Mouse (Mus musculus): ENCODE measurements at regions not wholly inside any gene's neighbourhood (a gene's known extent, or its start where the extent isn't known, plus 50 kb on each side); places are given as distances from the start of the nearest gene placed in this dataset.

GRCm38 (mm10) chr10:42092500-42092899 lies 74.3 kb upstream of the Armc2 start:
- peak; percentile 11; the same call in 1 of the 2 replicates for ATAC-seq (replicated peaks; ENCODE audit: insufficient number of reproducible peaks, insufficient read depth, low FRiP score, low read depth)
- WGBS: 52% methylated on average over 6 of the region's 6 CpGs
- Histone ChIP-seq H3K27me3 (no peaks in the 10 kb centered on the region), H3K27ac (peak overlapping the region; percentile 63), H3K9ac (no peak overlapping the region), H3K4me1 (replicated peaks) (peaks cover 45% of the 10 kb centered on the region), H3K9me3 (replicated peaks) (no peaks in the 10 kb centered on the region), H3K4me3 (no peak overlapping the region), H3K36me3 (no peaks in the 10 kb centered on the region), H3K4me2 (no peak overlapping the region)

- H3K27ac ChIP-seq: peak overlapping the region; percentile 63
Measured at GRCm38 (mm10) chr10:42091546-42092168, 73.4 kb upstream of the Armc2 start.

GRCm38 (mm10) chr10:42090806-42091205 lies 72.6 kb upstream of the Armc2 start:
- H3K36me3 ChIP-seq: no peaks in the 10 kb centered on the region
- H3K4me2 ChIP-seq: no peak overlapping the region
- ATAC-seq (replicated peaks; ENCODE audit: insufficient number of reproducible peaks, insufficient read depth, low FRiP score, low read depth): no peak
- H3K9me3 ChIP-seq (replicated peaks): no peaks in the 10 kb centered on the region
- H3K27me3 ChIP-seq: no peaks in the 10 kb centered on the region
- 91% methylated on average over 7 of the region's 7 CpGs for WGBS
- H3K4me3 ChIP-seq: no peak overlapping the region
- H3K27ac ChIP-seq: peak overlapping the region; percentile 63; the same call in 1 of the 2 replicates
- no peak overlapping the region for H3K9ac ChIP-seq
- H3K4me1 ChIP-seq (replicated peaks): peaks cover 45% of the 10 kb centered on the region

More at GRCm38 (mm10) chr10:42091546-42092168, 73.4 kb upstream of the Armc2 start:
- Histone ChIP-seq H3K4me2 (no peak overlapping the region), H3K36me3 (no peaks in the 10 kb centered on the region), H3K27me3 (no peaks in the 10 kb centered on the region), H3K9me3 (replicated peaks) (no peaks in the 10 kb centered on the region), H3K4me3 (no peak overlapping the region), H3K4me1 (replicated peaks) (peaks cover 45% of the 10 kb centered on the region), H3K9ac (no peak overlapping the region)
- peak; percentile 66 for ATAC-seq (replicated peaks; ENCODE audit: insufficient number of reproducible peaks, insufficient read depth, low FRiP score, low read depth)
- WGBS: 50% methylated on average over 11 of the region's 11 CpGs

- Histone ChIP-seq H3K27me3 (no peaks in the 10 kb centered on the region), H3K4me1 (replicated peaks) (peaks cover 45% of the 10 kb centered on the region), H3K27ac (peak overlapping the region; percentile 17; the same call in 1 of the 2 replicates), H3K9me3 (replicated peaks) (no peaks in the 10 kb centered on the region), H3K36me3 (no peaks in the 10 kb centered on the region), H3K9ac (no peak overlapping the region), H3K4me3 (no peak overlapping the region), H3K4me2 (no peak overlapping the region)
- WGBS: 68% methylated on average over 3 of the region's 3 CpGs
- no peak for ATAC-seq (replicated peaks; ENCODE audit: insufficient number of reproducible peaks, insufficient read depth, low FRiP score, low read depth)
Measured at GRCm38 (mm10) chr10:42090147-42090546, 71.9 kb upstream of the Armc2 start.

- ATAC-seq (replicated peaks; ENCODE audit: insufficient number of reproducible peaks, insufficient read depth, low FRiP score, low read depth): no peak
Measured at GRCm38 (mm10) chr10:42089686-42090085, 71.4 kb upstream of the Armc2 start.

GRCm38 (mm10) chr10:42089235-42089625 lies 71.0 kb upstream of the Armc2 start:
- H3K36me3 ChIP-seq: no peaks in the 10 kb centered on the region
- no peak overlapping the region for H3K4me2 ChIP-seq
- ATAC-seq (replicated peaks; ENCODE audit: insufficient number of reproducible peaks, insufficient read depth, low FRiP score, low read depth): no peak
- H3K9ac ChIP-seq: no peak overlapping the region
- peak overlapping the region; percentile 17; the same call in 1 of the 2 replicates for H3K27ac ChIP-seq
- WGBS: 15% methylated on average over 3 of the region's 3 CpGs
- no peaks in the 10 kb centered on the region for H3K9me3 ChIP-seq (replicated peaks)
- H3K4me1 ChIP-seq (replicated peaks): peaks cover 45% of the 10 kb centered on the region
- H3K27me3 ChIP-seq: no peaks in the 10 kb centered on the region
- H3K4me3 ChIP-seq: no peak overlapping the region

More at GRCm38 (mm10) chr10:42089686-42090085, 71.4 kb upstream of the Armc2 start:
- H3K4me1 ChIP-seq (replicated peaks): peaks cover 45% of the 10 kb centered on the region
- no peaks in the 10 kb centered on the region for H3K27me3 ChIP-seq
- H3K27ac ChIP-seq: peak overlapping the region; percentile 17; the same call in 1 of the 2 replicates
- H3K4me3 ChIP-seq: no peak overlapping the region
- H3K4me2 ChIP-seq: no peak overlapping the region
- no peaks in the 10 kb centered on the region for H3K9me3 ChIP-seq (replicated peaks)
- H3K36me3 ChIP-seq: no peaks in the 10 kb centered on the region
- 55% methylated on average over 5 of the region's 5 CpGs for WGBS
- no peak overlapping the region for H3K9ac ChIP-seq

GRCm38 (mm10) chr10:42088570-42089234 lies 70.5 kb upstream of the Armc2 start:
- H3K4me3 ChIP-seq: no peak overlapping the region
- H3K9ac ChIP-seq: no peak overlapping the region
- H3K4me1 ChIP-seq (replicated peaks): peaks cover 45% of the 10 kb centered on the region
- 58% methylated on average over 14 of the region's 14 CpGs for WGBS
- no peaks in the 10 kb centered on the region for H3K36me3 ChIP-seq
- no peaks in the 10 kb centered on the region for H3K27me3 ChIP-seq
- H3K9me3 ChIP-seq (replicated peaks): no peaks in the 10 kb centered on the region
- H3K27ac ChIP-seq: peak overlapping the region; percentile 17; the same call in 1 of the 2 replicates
- H3K4me2 ChIP-seq: no peak overlapping the region; the same call in 1 of the 2 replicates
- no peak for ATAC-seq (replicated peaks; ENCODE audit: insufficient number of reproducible peaks, insufficient read depth, low FRiP score, low read depth)

- Histone ChIP-seq H3K4me1 (replicated peaks) (peaks cover 43% of the 10 kb centered on the region), H3K36me3 (no peaks in the 10 kb centered on the region), H3K27me3 (no peaks in the 10 kb centered on the region), H3K4me3 (no peak overlapping the region), H3K27ac (no peak overlapping the region), H3K9ac (no peak overlapping the region), H3K4me2 (no peak overlapping the region), H3K9me3 (replicated peaks) (no peaks in the 10 kb centered on the region)
- no peak for ATAC-seq (replicated peaks; ENCODE audit: insufficient number of reproducible peaks, insufficient read depth, low FRiP score, low read depth)
- 87% methylated on average over 3 of the region's 3 CpGs for WGBS
Measured at GRCm38 (mm10) chr10:42087906-42088305, 69.7 kb upstream of the Armc2 start.

GRCm38 (mm10) chr10:42086691-42087090 lies 68.4 kb upstream of the Armc2 start:
- no peak for ATAC-seq (replicated peaks; ENCODE audit: insufficient number of reproducible peaks, insufficient read depth, low FRiP score, low read depth)
- Histone ChIP-seq H3K36me3 (no peaks in the 10 kb centered on the region), H3K4me1 (replicated peaks) (peaks cover 37% of the 10 kb centered on the region), H3K27ac (no peak overlapping the region), H3K4me2 (no peak overlapping the region), H3K9ac (no peak overlapping the region), H3K4me3 (no peak overlapping the region), H3K27me3 (no peaks in the 10 kb centered on the region), H3K9me3 (replicated peaks) (no peaks in the 10 kb centered on the region)
- WGBS: 92% methylated on average over 10 of the region's 10 CpGs

- no peaks in the 10 kb centered on the region for H3K36me3 ChIP-seq
- no peak overlapping the region for H3K4me3 ChIP-seq
- no peaks in the 10 kb centered on the region for H3K27me3 ChIP-seq
- WGBS: 80% methylated on average over 2 of the region's 2 CpGs
- ATAC-seq (replicated peaks; ENCODE audit: insufficient number of reproducible peaks, insufficient read depth, low FRiP score, low read depth): no peak
- peaks cover 24% of the 10 kb centered on the region for H3K4me1 ChIP-seq (replicated peaks)
- H3K27ac ChIP-seq: no peak overlapping the region
- no peak overlapping the region for H3K4me2 ChIP-seq
- no peaks in the 10 kb centered on the region for H3K9me3 ChIP-seq (replicated peaks)
- H3K9ac ChIP-seq: no peak overlapping the region
Measured at GRCm38 (mm10) chr10:42085295-42085694, 67.1 kb upstream of the Armc2 start.

GRCm38 (mm10) chr10:42082227-42082840 lies 64.1 kb upstream of the Armc2 start:
- no peak overlapping the region for H3K4me3 ChIP-seq
- H3K9me3 ChIP-seq (replicated peaks): no peaks in the 10 kb centered on the region
- H3K4me1 ChIP-seq (replicated peaks): peaks cover 6% of the 10 kb centered on the region; the same call in 1 of the 2 replicates
- H3K27me3 ChIP-seq: no peaks in the 10 kb centered on the region
- 16% methylated on average over 7 of the region's 7 CpGs for WGBS
- H3K9ac ChIP-seq: no peak overlapping the region
- H3K27ac ChIP-seq: peak overlapping the region; percentile 18; the same call in 1 of the 2 replicates
- 0 out of 2 replicates have a peak, but pooled peaks have one; percentile 31 for ATAC-seq (replicated peaks; ENCODE audit: insufficient number of reproducible peaks, insufficient read depth, low FRiP score, low read depth)
- no peaks in the 10 kb centered on the region for H3K36me3 ChIP-seq
- H3K4me2 ChIP-seq: no peak overlapping the region

Measured in heart, embryonic 15.5 days (tissue).